Comparison of ENCODE assay signal across 8 mouse cellular contexts in the genomic region with DNA sequence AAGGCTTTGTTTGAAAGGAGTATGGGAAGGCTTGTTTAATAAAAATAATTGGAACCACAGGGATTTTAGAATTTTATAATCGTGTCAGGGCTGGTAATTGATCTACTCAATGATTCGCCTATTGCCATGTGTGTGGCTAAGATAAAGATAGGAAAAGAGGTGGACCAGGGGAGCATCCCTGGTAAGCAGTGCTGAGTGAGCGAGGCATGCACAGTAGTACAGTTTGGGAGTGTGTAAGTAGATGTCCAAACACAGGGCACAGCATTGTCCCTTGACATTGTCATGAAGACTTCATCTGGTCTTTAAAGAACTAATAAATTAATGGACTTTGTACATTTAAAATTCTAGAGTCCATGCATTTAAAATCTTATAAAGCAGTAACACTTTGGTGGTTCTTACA.
A peak's percentile ranks its signal among the peaks of the same experiment; 100 is the strongest.
DNase-seq lines count a peak whose midpoint lies in the region; ATAC-seq and TF ChIP-seq lines count a peak whose summit lies in the region.
"Had no signal": no experiment of that assay in that cellular context is flagged by ENCODE, and none has a peak within 500 bp of the region (broad histone marks: within the 10 kb centered on the region; RNA-seq: fewer than 3 reads in every experiment).

No protein-coding gene starts in this region.

- 0 out of 2 replicates have a peak, but pooled peaks have one; percentile 53 for ATAC-seq in midbrain, embryonic 13.5 days
- no peak for ATAC-seq in midbrain, postnatal 0 days (ENCODE audit: low FRiP score)

- WGBS in midbrain, embryonic 13.5 days, result 79% methylated on average over 3 of the region's 3 CpGs
- WGBS in midbrain, postnatal 0 days, result 81% methylated on average over 3 of the region's 3 CpGs

- no peak for TF ChIP-seq CTCF in midbrain, postnatal 0 days (IDR thresholded peaks at IDR 0.05)

- no peak overlapping the region for H3K27ac ChIP-seq in midbrain, embryonic 13.5 days
- H3K27ac ChIP-seq in midbrain, postnatal 0 days (ENCODE audit: low read depth, low read length), result no peak overlapping the region

- H3K36me3 ChIP-seq in midbrain, embryonic 13.5 days, result peaks cover 15% of the 10 kb centered on the region
- 0 out of 2 replicates have a peak, but pooled peaks cover 5% of the 10 kb centered on the region for H3K36me3 ChIP-seq in midbrain, postnatal 0 days (ENCODE audit: insufficient read depth, low read length)

- H3K27me3 ChIP-seq in midbrain, embryonic 13.5 days, result no peaks in the 10 kb centered on the region
- H3K27me3 ChIP-seq in midbrain, postnatal 0 days (ENCODE audit: insufficient read depth, low read length), result no peaks in the 10 kb centered on the region
- H3K27me3 ChIP-seq: CH12.LX, Patski had no signal

- H3K4me3 ChIP-seq in midbrain, embryonic 13.5 days (replicated peaks), result no peak overlapping the region
- H3K4me3 ChIP-seq in midbrain, postnatal 0 days (ENCODE audit: low read depth, low read length), result no peak overlapping the region

- H3K9ac ChIP-seq in midbrain, embryonic 13.5 days (replicated peaks), result no peak overlapping the region
- no peak overlapping the region for H3K9ac ChIP-seq in midbrain, postnatal 0 days (replicated peaks; ENCODE audit: low read length, poor library complexity, severe bottlenecking)

- no peaks in the 10 kb centered on the region for H3K4me1 ChIP-seq in midbrain, embryonic 13.5 days (replicated peaks)
- no peaks in the 10 kb centered on the region for H3K4me1 ChIP-seq in midbrain, postnatal 0 days (ENCODE audit: insufficient read depth, low read length)

- no peaks in the 10 kb centered on the region for H3K9me3 ChIP-seq in midbrain, embryonic 13.5 days
- H3K9me3 ChIP-seq in midbrain, postnatal 0 days (ENCODE audit: low read length), result no peaks in the 10 kb centered on the region
- H3K9me3 ChIP-seq: G1E had no signal

- H3K4me2 ChIP-seq in midbrain, embryonic 13.5 days (replicated peaks), result no peak overlapping the region
- H3K4me2 ChIP-seq in midbrain, postnatal 0 days (ENCODE audit: low read depth, low read length, poor library complexity, severe bottlenecking), result no peak overlapping the region

- DNase-seq in heart, adult 11 months, result peak; percentile 65
- DNase-seq in heart, postnatal 4 days, result no peak
- no peak for DNase-seq in midbrain, postnatal 0 days (ENCODE audit: low spot score)
- DNase-seq: adrenal gland, adult 8-10 months had no signal
